Mouse (Mus musculus) right cerebral cortex, postnatal 36 days (tissue): ENCODE data around the gene Hist1h3e.
A peak's percentile ranks its signal among the peaks of the same experiment; 100 is the strongest.
"Not testable (repeated sequence)": the region's sequence is repeated elsewhere in the genome, so short reads cannot be mapped to it uniquely, and the experiment has no call there.

Experiments
- DNase-seq, 2 experiments: peaks; one replicate each; pipeline ENCODE4 v3.0.0; 2022; ENCODE audit warnings: low spot score in 2 of 2, mixed read lengths in 1 of 2

The Hist1h3e gene

DNA sequence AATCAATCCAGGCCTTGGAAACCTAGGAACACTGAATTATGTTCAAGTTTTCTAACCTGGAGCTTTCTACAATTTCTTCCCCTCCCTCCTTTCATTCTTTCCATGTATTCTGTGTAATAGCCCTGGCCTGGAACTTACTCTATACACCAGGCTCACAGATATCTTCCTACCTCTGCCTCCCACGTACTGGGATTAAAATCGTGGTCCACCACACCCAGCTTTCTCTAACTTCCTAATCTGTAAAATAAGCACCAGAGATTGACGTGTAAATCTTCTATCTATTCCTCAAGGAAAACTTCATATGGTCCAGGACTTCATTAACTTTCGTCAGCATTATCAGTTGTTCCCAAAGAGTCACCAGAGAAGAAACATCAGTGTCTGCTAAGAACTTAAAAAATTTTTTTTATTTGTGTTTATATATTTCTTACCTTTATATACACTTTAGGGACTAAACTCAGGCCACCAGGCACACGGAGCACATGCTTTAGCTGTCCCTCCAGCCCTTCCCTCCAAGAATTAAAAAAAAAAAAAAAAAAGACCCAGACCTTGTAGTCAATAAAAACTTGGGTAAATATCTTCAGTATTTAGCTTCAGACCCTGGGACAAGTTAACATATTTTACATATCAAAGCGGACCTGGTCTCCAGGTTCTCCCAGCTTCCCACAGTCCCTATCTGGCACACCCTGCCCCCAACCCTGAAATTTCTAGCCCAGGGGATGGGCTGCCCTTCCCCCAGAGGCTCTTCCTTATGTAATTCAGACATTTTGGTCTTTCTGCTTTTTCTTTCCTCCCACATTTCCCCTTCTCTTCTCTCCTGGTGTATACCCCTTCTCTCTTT is 20.3 kb upstream of the Hist1h3e start:
- no peak for DNase-seq

DNA sequence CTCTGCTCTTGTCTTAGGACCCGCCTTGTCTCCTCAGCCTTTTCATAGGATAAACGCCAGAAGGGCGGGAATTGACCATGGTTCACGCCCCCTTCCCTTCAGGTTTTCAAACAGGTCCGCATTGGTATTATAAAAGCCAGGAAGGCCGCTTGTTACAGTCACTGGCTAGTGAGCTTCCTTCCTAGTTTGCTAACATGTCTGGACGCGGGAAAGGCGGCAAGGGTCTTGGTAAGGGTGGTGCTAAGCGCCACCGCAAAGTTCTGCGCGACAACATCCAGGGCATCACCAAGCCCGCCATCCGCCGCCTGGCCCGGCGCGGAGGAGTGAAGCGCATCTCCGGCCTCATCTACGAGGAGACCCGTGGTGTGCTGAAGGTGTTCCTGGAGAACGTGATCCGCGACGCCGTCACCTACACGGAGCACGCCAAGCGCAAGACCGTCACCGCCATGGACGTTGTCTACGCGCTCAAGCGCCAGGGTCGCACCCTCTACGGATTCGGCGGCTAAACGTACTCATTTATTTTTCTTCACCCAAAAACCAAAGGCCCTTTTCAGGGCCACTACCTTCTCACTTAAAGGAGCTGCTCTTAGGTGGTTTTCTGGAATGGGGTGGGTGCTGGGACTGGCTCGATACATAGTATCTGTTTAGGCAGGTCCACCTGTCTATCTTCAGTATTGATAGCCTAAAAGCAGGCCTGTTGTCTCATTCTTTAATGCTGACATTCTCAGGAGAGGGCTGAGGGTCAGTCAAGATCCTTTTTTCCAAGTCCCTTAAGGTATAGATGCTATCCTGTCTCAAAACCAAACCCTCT is 19.4 kb upstream of the Hist1h3e start, which contains the start of gene Hist1h4d:
Gene Hist1h4d (plus strand): TSS at position 191 of the 811 bp plus-strand sequence.
- peak; percentile 94 to 97 for DNase-seq

DNA sequence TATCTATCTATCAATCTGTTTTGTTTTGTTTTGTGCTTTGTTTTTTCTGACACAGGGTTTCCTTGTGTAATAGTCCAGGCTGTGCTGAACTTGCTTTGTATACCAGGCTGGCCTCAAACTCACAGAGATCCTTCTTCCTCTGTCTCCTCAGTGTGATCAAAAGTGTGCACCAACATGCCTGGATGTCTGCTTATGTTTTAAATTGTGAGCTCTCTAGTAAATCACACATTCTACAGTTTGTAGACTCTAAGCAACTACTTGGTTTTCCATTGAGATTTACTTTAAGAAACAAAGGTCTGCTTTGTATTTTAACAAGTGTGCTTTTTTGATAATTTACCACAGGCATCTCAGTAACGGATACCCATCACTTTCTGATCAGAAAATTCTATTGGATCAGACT is 15.7 kb upstream of the Hist1h3e start:
- no peak for DNase-seq

DNA sequence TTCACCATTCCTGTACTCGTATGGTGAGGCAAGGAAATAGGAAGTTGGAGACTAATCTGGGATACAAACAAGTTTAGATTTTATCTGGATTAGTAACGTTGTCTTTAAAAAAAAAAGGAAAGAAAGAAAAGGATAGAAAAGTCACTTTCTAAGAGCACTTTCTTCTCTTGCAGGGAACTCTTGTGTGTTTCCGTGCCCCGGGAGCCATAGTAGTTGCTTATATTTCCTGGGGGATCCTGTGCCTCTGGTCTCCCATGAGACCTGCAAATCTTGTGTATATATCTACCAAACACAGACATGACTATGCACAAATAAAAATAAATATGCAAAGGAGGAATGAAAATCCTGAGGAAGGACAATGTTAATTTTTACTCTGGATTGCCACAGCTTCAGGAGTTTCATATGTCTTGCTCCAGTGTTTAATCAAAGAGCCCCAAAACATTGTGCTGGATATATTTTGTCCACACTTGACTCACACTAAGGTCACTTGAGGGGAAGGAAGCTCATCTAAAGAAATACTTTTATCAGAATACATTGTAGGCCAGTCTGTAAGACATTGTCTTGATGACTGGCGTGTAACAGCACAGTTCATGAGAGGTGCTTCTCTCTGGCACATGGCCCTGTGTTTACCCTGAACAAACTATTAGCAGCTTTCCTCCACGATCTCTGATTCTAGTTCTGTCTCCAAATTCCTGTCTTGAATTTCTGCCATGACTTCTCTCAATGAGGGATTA is 14.9 kb upstream of the Hist1h3e start:
- no peak for DNase-seq

DNA sequence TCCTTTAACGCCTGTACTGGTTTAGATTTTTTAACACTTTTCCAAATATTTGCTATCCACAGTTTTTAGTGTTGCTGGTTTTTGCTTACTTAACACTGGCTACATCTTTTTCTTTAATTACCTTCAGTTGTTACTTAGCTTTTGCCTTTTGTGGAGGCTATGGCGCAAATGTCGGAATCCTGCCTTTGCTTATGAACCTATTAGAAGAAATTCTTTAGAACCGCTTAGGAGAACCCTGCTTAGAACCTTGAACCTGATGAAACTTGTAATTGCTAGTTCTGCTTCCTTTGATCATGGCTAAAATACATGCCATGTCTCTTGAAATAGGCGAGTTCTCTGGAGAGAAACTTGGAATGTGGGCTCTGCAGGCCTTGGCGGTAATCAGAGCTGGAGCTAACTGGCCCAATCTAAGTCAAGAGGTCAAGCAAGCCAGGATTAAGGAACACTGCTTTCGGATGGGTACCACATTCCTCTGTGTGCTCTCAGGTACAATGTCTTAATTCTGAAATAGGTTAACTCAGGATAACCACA is 14.2 kb upstream of the Hist1h3e start:
- DNase-seq: no peak

DNA sequence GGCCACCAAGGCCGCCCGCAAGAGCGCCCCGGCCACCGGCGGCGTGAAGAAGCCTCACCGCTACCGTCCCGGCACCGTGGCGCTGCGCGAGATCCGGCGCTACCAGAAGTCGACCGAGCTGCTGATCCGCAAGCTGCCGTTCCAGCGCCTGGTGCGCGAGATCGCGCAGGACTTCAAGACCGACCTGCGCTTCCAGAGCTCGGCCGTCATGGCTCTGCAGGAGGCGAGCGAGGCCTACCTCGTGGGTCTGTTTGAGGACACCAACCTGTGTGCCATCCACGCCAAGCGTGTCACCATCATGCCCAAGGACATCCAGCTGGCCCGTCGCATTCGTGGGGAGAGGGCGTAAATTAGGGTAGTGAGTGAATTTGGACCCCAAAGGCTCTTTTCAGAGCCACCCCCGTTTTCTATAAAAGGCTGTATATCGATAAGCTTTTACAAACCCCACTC is 13.7 kb upstream of the Hist1h3e start:
- not testable (repeated sequence) for DNase-seq

DNA sequence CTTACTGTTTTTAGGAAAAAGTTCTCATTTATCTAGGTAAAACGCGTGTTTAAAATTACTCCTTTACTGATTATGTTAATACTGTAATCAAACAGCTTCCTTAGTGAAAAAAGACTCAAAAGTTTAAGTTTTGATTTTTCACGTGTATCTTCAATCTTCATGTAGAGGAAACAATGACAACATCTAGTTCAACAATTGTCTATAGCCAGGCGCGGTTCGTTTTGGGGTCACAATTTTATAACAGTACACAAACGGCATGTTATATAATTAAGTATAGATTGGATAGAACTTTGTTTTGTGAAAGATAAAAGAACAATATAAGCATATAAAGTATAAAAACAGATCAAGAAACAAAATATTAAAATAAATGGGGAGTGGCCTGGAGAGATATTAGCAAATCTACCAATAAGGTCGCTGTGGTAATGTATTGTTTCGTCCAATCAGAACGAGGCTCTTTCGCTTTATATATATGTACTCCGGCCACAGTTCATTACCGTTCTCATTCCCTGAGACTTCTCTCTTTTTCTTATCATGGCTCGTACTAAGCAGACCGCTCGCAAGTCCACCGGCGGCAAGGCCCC is 13.2 kb upstream of the Hist1h3e start, which contains the start of gene Hist1h3d:
Gene Hist1h3d (plus strand): TSS at position 493 of the 581 bp plus-strand sequence.
- DNase-seq: peak in 1 of 2 experiments; percentile 62

DNA sequence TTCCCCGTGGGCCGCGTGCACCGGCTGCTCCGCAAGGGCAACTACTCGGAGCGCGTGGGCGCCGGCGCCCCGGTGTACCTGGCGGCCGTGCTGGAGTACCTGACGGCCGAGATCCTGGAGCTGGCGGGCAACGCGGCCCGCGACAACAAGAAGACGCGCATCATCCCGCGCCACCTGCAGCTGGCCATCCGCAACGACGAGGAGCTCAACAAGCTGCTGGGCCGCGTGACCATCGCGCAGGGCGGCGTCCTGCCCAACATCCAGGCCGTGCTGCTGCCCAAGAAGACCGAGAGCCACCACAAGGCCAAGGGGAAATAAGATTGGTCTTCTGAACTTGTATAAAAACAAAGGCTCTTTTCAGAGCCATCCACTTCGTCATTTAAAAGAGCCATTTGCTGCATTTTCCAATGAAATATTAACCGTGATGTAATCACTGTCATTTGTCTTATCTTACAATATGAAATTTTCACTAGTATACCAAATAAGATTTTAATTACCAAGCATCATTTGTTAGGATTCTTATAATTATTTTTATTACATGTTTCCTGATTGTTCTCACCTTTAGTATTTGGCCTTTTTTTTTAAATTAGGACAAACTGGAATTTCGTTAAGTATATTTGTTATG is 12.5 kb upstream of the Hist1h3e start:
- not testable (repeated sequence) for DNase-seq

DNA sequence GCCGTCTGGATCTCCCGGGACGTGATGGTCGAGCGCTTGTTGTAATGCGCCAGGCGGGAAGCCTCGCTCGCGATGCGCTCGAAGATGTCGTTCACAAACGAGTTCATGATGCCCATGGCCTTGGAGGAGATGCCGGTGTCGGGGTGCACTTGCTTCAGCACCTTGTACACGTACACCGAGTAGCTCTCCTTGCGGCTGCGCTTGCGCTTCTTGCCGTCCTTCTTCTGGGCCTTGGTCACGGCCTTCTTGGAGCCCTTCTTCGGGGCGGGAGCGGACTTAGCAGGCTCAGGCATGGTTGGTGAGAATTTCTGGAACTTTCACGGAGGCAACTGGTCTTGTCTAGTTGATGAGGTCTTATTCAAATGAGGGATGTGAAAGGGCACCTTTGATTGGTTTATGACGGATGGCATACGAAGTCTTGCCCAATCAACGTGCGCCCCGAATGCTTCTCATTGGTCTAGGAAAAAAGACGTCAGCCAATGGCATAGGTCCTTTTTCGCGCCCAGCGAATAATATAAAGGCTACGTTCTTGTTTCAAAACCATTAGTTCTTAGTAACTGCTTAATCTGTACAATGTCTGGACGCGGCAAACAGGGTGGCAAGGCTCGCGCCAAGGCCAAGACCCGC is 11.8 kb upstream of the Hist1h3e start, which contains the start of the genes Hist1h2bf and Hist1h2ad:
Gene Hist1h2bf (minus strand): TSS at position 299 of the 627 bp plus-strand sequence.
Gene Hist1h2ad (plus strand): TSS at position 484 of the 627 bp plus-strand sequence.
- DNase-seq: peak; percentile 95 to 97

DNA sequence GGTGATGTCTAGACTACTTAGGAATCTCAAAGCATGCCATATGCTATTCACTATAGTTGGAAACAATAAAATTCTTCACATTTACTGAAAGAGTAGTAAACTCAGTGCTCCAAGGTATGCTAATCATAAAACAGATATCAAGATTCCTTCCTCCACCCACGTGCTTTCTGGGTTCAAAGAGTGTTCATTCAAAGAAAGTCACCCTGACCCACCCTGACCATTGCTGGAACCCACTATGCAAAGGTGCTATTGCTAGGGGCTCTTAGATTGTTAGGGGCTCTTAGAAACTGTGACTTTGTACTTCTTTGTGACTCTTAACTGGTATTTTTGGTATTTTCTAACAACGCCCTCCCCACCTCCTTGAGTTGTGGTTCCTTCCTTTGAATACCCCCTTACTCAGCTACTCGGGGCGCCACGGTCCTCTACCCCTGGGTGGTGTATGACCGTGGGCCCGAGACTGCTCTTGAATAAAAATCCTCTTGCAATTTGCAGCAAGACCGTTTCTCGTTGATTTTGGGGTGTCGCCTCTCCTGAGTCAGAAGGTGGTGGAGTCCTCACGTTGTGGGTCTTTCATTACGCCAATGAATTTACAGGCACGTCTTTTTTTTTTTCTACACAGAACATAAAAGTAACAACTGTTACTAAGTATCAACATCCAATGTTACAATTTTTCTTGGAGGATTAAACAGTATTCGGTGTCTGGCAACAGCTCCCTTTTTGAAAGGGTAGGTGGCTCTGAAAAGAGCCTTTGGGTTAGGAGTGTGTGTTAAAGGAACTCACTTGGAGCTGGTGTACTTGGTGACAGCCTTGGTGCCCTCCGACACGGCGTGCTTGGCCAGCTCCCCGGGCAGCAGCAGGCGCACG is 11.1 kb upstream of the Hist1h3e start:
- DNase-seq: not testable (repeated sequence)

DNA sequence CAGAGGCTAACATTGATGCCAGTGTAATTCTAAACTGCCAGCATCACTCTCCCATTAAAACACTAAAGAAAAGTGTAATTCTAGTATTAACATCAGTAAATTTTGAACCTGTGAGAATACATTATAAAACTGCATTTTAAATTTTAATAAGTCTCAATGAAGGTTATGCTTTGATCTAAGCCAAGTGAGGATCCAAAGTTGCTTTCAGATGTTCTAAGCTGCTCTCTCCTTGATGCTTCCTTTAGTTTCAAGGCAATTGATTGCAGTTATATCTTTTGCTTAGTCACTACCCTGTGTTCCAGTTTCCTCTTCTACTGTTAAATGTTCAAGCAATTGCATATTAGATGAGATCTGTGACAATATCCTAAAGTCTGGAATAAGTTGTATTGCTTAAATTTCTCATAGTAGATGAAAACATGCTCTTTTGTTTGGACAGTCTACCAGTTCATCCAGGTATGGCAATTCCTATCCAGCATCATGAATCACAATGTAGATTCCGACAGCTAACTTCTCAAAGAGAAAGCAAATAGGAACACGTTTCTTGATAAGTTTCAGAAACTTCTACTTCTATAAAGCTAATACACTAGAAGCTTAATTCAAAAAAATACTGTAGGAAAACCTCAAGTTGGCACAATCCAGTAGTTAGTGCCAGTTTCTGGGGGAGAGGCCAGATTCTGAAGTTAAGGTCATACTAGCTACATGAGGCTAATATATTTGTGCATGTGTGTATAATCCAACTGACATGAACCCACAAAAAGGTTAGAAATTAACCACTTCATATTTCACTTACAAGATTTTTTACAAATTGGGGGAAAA is 10.3 kb upstream of the Hist1h3e start:
- DNase-seq: no peak

DNA sequence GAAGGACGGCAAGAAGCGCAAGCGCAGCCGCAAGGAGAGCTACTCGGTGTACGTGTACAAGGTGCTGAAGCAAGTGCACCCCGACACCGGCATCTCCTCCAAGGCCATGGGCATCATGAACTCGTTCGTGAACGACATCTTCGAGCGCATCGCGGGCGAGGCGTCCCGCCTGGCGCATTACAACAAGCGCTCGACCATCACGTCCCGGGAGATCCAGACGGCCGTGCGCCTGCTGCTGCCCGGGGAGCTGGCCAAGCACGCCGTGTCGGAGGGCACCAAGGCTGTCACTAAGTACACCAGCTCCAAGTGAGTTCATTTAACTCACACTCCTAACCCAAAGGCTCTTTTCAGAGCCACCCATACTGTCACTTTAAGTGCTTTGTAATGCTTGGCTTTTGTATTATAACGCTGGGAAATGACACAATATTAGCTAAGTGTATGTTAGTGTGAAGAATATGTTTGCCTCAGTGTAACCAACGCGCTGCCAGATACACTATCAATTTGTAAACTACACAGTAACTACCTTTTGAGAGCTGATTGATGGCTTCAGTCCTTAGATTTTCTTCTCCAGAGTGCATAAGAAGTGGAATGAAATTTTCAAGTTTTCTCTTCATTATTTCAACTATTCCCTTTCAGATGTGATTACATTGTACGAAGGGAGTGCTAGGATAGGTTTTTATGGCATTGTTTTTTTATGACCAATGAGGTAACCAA is 9.5 kb upstream of the Hist1h3e start:
- not testable (repeated sequence) for DNase-seq

DNA sequence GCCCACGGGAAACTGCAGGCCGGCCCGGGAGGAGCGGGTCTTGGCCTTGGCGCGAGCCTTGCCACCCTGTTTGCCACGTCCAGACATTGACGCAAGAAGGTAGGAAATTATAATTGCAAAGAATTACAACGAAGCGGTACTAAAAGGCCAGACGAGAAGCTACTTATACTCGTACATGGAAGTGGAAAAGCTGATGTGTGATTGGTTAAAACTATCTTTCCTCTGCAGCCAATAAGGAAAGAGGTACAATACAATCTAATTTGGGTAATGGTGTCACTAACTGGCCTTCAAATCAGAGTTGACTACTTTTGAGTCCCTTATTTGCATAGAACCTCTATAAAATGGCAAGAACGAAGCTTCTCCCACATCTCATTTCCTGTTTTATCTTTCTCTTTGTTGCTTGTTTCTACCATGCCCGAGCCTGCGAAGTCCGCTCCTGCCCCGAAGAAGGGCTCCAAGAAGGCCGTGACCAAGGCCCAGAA is 8.9 kb upstream of the Hist1h3e start, which contains the start of the genes Hist1h2ae and Hist1h2bg:
Gene Hist1h2ae (minus strand): TSS at position 199 of the 482 bp plus-strand sequence.
Gene Hist1h2bg (plus strand): TSS at position 375 of the 482 bp plus-strand sequence.
- DNase-seq: peak; percentile 68 to 70

DNA sequence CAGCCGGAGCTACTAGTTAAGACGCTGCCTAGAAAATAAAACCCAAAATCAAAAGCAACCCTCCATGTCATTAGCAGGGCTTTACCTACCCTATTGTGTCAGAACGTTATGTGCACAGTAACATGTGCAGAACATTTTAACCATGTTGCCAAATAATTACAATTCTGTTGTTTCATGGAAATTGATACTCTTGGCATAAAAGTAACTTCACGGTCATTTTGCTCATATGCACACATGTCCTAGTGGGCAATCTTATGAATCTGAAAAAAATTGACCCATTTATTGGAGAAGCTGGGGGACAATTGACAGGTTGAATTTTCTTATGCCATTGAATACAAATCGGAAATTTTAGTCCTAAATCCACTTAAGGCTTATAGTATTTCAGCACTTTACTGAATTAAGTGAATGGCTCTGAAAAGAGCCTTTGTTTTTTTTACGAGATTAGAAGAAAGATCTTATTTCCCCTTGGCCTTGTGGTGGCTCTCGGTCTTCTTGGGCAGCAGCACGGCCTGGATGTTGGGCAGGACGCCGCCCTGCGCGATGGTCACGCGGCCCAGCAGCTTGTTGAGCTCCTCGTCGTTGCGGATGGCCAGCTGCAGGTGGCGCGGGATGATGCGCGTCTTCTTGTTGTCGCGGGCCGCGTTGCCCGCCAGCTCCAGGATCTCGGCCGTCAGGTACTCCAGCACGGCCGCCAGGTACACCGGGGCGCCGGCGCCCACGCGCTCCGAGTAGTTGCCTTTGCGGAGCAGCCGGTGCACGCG is 8.3 kb upstream of the Hist1h3e start:
- not testable (repeated sequence) for DNase-seq

DNA sequence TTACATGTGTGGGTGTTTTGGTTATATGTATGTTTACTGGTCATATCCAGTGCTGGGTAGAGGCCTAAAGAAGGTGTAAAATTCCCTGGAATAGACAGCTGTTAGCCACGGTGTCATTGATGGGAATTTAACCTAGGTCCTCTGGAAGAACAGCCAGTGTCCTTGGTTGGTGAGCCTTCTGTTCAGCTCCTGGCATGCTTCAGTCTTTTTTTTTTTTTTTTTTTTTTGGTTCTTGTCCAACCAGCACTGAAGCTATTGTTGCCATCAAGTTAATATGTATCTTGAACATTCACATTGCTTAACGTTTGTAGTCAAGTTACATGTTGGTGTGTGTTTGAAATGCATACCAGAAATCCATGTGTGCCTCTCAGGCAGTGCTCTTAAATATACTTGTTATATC is 2.3 kb upstream of the Hist1h3e start:
- DNase-seq: no peak
